Mouse (Mus musculus) gastrocnemius, postnatal 36 days (tissue): Measurements from ENCODE around the gene S100a10. TPM values are rescaled to one million over a fixed set of nuclear protein-coding genes. Genes with fewer than 3 reads are reported as not detected.
"Not testable (repeated sequence)": the region's sequence is repeated elsewhere in the genome, so short reads cannot be mapped to it uniquely, and the experiment has no call there.

ENCODE experiments used
- DNase-seq, 2 experiments: peaks; one replicate each; pipeline ENCODE4 v3.0.0; 2022
- intact Hi-C: fragments of 180-260 bp; cut with DNase I; formaldehyde crosslinking; loops from one replicate; pipeline ENCODE4 v1.15.1; 2025
- total RNA-seq, 2 experiments: library from RNA; stranded (reverse); gene quantifications; 2 replicates each; pipeline ENCODE4 v1.2.3; 2021

The S100a10 gene
- total RNA-seq, 2 experiments from 2014 or later = 38.8 to 50.5 TPM

GRCm38 (mm10) chr3:93572058-93572791, 17.3 kb downstream of the S100a10 start:
- DNase-seq = no peak
- intact Hi-C loops = no loop called here

- intact Hi-C loops = no loop called here
- no peak for DNase-seq
Observed at GRCm38 (mm10) chr3:93579317-93580038, 24.6 kb downstream of the S100a10 start.

- intact Hi-C loops = no loop called here
- no peak for DNase-seq
Observed at GRCm38 (mm10) chr3:93580039-93580403, 25.1 kb downstream of the S100a10 start.

GRCm38 (mm10) chr3:93580946-93581345, 26.1 kb downstream of the S100a10 start:
- intact Hi-C loops = no loop called here
- DNase-seq = no peak

GRCm38 (mm10) chr3:93581687-93582086, 26.8 kb downstream of the S100a10 start:
- no peak for DNase-seq

GRCm38 (mm10) chr3:93583056-93583455, 28.2 kb downstream of the S100a10 start:
- DNase-seq = no peak
- intact Hi-C loops = no loop called here

More at GRCm38 (mm10) chr3:93581687-93582086, 26.8 kb downstream of the S100a10 start:
- intact Hi-C loops = no loop called here

- intact Hi-C loops = no loop called here
- no peak for DNase-seq
Observed at GRCm38 (mm10) chr3:93589629-93590028, 34.7 kb downstream of the S100a10 start.

GRCm38 (mm10) chr3:93590256-93590655, 35.4 kb downstream of the S100a10 start:
- intact Hi-C loops = no loop called here
- no peak for DNase-seq

- DNase-seq = no peak
- intact Hi-C loops = loop anchor here (2.0 kb wide), 1 partner anchor 45 kb away; no protein-coding TSS in a partner anchor
Observed at GRCm38 (mm10) chr3:93592100-93592499, 37.2 kb downstream of the S100a10 start.

- intact Hi-C loops = loop anchor here (2.0 kb wide), 1 partner anchor 46 kb away; no protein-coding TSS in a partner anchor
Observed at GRCm38 (mm10) chr3:93592976-93593375, 38.1 kb downstream of the S100a10 start.

GRCm38 (mm10) chr3:93593512-93593911, 38.6 kb downstream of the S100a10 start:
- intact Hi-C loops = loop anchor here (2.0 kb wide), 1 partner anchor 47 kb away; no protein-coding TSS in a partner anchor
- DNase-seq = peak in 1 of 2 experiments; percentile 29

More at GRCm38 (mm10) chr3:93592976-93593375, 38.1 kb downstream of the S100a10 start:
- DNase-seq = no peak

- intact Hi-C loops = no loop called here
- DNase-seq = no peak
Observed at GRCm38 (mm10) chr3:93596632-93597031, 41.8 kb downstream of the S100a10 start.

GRCm38 (mm10) chr3:93597221-93597913, 42.5 kb downstream of the S100a10 start:
- intact Hi-C loops = no loop called here
- peak; percentile 32 to 41 for DNase-seq

- DNase-seq = no peak
- intact Hi-C loops = no loop called here
Observed at GRCm38 (mm10) chr3:93597970-93598369, 43.1 kb downstream of the S100a10 start.

GRCm38 (mm10) chr3:93600206-93600605, 45.3 kb downstream of the S100a10 start:
- DNase-seq = no peak
- intact Hi-C loops = no loop called here

- intact Hi-C loops = no loop called here
- no peak for DNase-seq
Observed at GRCm38 (mm10) chr3:93601903-93602302, 47.0 kb downstream of the S100a10 start.

GRCm38 (mm10) chr3:93608970-93609369, 54.1 kb downstream of the S100a10 start:
- DNase-seq, intact Hi-C loops: not testable (repeated sequence)
